Mouse (Mus musculus) embryonic fibroblast, embryonic 13.5 days (primary cell): ENCODE results near the gene Mgat5b.

Experiments
- CTCF ChIP-seq: IDR thresholded peaks from 2 replicates; pipeline ENCODE4 v1.5.1; 2011; ENCODE audit warnings: mild to moderate bottlenecking, control low read depth, low read length, moderate library complexity, borderline replicate concordance; ENCODE audit not compliant: insufficient read depth
- POLR2A ChIP-seq: IDR thresholded peaks from 2 replicates; pipeline ENCODE4 v1.6.1; 2011; ENCODE audit warnings: low read depth, mild to moderate bottlenecking, control low read depth, low read length, moderate library complexity

DNA sequence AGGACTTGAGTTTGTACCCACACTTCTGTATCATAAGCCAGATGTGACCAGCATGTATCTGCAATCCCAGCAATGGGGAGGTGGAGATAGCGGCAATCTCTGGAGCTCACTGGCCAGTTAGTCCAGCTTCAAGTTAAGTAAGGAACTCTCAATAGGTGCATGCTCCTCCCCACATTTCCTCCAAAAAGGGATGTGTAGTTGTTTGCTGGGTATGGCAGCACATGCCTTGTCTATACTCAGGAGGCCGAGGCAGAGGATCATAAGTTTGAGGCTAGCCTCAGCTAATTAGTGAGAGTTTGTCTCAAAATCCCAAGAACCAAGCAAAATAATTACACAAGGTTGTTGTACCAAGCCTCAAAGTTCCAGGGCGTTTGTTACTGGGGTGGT, 110.9 kb downstream of the Mgat5b start:
- TF ChIP-seq CTCF: no peak
- no peak for TF ChIP-seq POLR2A
